Mouse (Mus musculus) small intestine, adult 2 months (tissue): Measurements from ENCODE around the gene Med12.

ENCODE experiments used
- CTCF ChIP-seq: fragments of 200-500 bp; IDR thresholded peaks from 2 replicates; pipeline ENCODE4 v1.5.1; 2012; ENCODE audit warnings: low read depth, mild to moderate bottlenecking, control low read depth, inconsistent platforms, low read length, moderate library complexity, mixed read lengths; ENCODE audit not compliant: insufficient replicate concordance, insufficient read length; ENCODE audit errors: extremely low read depth
- POLR2A ChIP-seq: fragments of 200-500 bp; IDR thresholded peaks from 2 replicates; pipeline ENCODE4 v1.6.1; 2012; ENCODE audit warnings: low read depth, mild to moderate bottlenecking, control low read depth, inconsistent platforms, low read length, moderate library complexity

GRCm38 (mm10) chrX:101309299-101309698 is 35.5 kb downstream of the Med12 start:
- TF ChIP-seq POLR2A (no peak), CTCF (no peak)
